Mouse (Mus musculus) forebrain, embryonic 15.5 days (tissue): ENCODE measurements around the gene Olfr711. TPM values are rescaled to one million over a fixed set of nuclear protein-coding genes. Genes with fewer than 3 reads are reported as not detected.
"Not testable (repeated sequence)": the region's sequence is repeated elsewhere in the genome, so short reads cannot be mapped to it uniquely, and the experiment has no call there.

Experiments
- ATAC-seq: fragments of 200-750 bp; cut with Nextera tagmentation; replicated peaks from 2 replicates; pipeline ENCODE4 v1.8.0; 2017; ENCODE audit warnings: mild to moderate bottlenecking, moderate TSS enrichment, moderate library complexity
- H3K27ac ChIP-seq: fragments of 300-500 bp; sonication (generic); replicated peaks from 2 replicates; pipeline ENCODE4 v1.5.1; 2015; ENCODE audit warnings: mild to moderate bottlenecking, inconsistent platforms
- H3K27me3 ChIP-seq: fragments of 300-500 bp; sonication (generic); 2 replicates; pipeline ENCODE4 v1.6.1; 2015; ENCODE audit warnings: inconsistent platforms
- H3K36me3 ChIP-seq: fragments of 300-500 bp; sonication (generic); 2 replicates; pipeline ENCODE4 v1.6.1; 2015; ENCODE audit warnings: mild to moderate bottlenecking, inconsistent platforms
- H3K4me1 ChIP-seq: fragments of 300-500 bp; sonication (generic); 2 replicates; pipeline ENCODE4 v1.6.1; 2015; ENCODE audit warnings: inconsistent platforms
- H3K4me2 ChIP-seq: fragments of 300-500 bp; sonication (generic); replicated peaks from 2 replicates; pipeline ENCODE4 v1.6.1; 2015; ENCODE audit warnings: mild to moderate bottlenecking, inconsistent platforms
- H3K4me3 ChIP-seq: fragments of 300-500 bp; sonication (generic); 2 replicates; pipeline ENCODE4 v1.5.1; 2015; ENCODE audit warnings: mild to moderate bottlenecking, inconsistent platforms
- H3K9ac ChIP-seq: fragments of 300-500 bp; sonication (generic); replicated peaks from 2 replicates; pipeline ENCODE4 v1.6.1; 2015; ENCODE audit warnings: mild to moderate bottlenecking, inconsistent platforms
- H3K9me3 ChIP-seq: fragments of 300-500 bp; sonication (generic); 2 replicates; pipeline ENCODE4 v1.6.1; 2016; ENCODE audit warnings: inconsistent platforms
- WGBS: fragments of 180-500 bp; shearing (Covaris S2); methylation state at CpG from one replicate; pipeline ENCODE4 v1.1.7; 2015; ENCODE audit warnings: mixed read lengths; 5-methylcytosine and 5-hydroxymethylcytosine counted together
- polyA plus RNA-seq: library from polyadenylated mRNA; unstranded; fragments of >200 nt; fragmentation: Nextera tagmentation; extraction: Ambion mirVana; gene quantifications from 2 replicates; pipeline ENCODE4 v1.2.1, GENCODE M21; 2015

Gene Olfr711
- polyA plus RNA-seq = not detected in 2 replicates

GRCm38 (mm10) chr7:106975353-106975752 is at the start of gene Olfr711:
Gene Olfr711, minus strand, starts transcription at chr7:106975453.
- Histone ChIP-seq H3K4me2 (no peak within 1 kb of the TSS), H3K36me3 (no peaks in the 10 kb centered on the region), H3K4me3 (no peak within 1 kb of the TSS), H3K27ac (no peak within 1 kb of the TSS), H3K27me3 (no peaks in the 10 kb centered on the region), H3K9me3 (no peaks in the 10 kb centered on the region), H3K4me1 (no peaks in the 10 kb centered on the region), H3K9ac (no peak within 1 kb of the TSS)
- ATAC-seq = no peak
- 67% methylated on average over 1 of the region's 1 CpGs for WGBS

DNA sequence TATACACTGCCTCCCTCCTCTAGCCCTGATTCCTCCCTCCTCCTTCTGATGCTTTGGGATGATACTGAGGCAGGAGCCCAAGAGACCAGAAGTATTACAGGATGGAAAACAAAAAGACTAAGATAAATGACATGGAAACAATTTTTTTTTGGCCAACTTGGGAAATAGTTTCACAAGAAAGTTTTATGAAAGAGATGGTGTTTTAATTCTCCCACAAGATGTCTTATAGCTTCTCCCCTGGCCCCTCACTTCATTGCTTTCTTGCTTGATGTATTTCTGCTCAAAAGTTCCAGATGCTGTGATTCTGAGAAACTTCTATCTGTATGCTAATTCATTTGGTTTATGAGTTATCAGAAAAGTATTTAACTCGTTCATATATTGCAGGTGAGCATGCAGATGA is 30.7 kb upstream of the Olfr711 start, which contains the start of gene Olfr2:
Gene Olfr2 (minus strand): TSS at position 101 of the 400 bp plus-strand sequence.
- ATAC-seq = no peak
- Histone ChIP-seq H3K9ac (no peak within 1 kb of the TSS), H3K4me2 (no peak within 1 kb of the TSS), H3K4me1 (no peaks in the 10 kb centered on the region), H3K4me3 (no peak within 1 kb of the TSS), H3K27me3 (no peaks in the 10 kb centered on the region), H3K9me3 (no peaks in the 10 kb centered on the region), H3K27ac (no peak within 1 kb of the TSS), H3K36me3 (no peaks in the 10 kb centered on the region)
- 51% methylated on average over 1 of the region's 1 CpGs for WGBS

GRCm38 (mm10) chr7:107004169-107004568 is 28.9 kb upstream of the Olfr711 start:
- no peak for ATAC-seq
- H3K4me2 ChIP-seq = no peak overlapping the region
- H3K27me3 ChIP-seq = no peaks in the 10 kb centered on the region
- no peaks in the 10 kb centered on the region for H3K4me1 ChIP-seq
- H3K27ac ChIP-seq = no peak overlapping the region
- H3K9ac ChIP-seq = no peak overlapping the region
- no peak overlapping the region for H3K4me3 ChIP-seq
- no peaks in the 10 kb centered on the region for H3K9me3 ChIP-seq
- H3K36me3 ChIP-seq = no peaks in the 10 kb centered on the region
- WGBS = 69% methylated on average over 3 of the region's 3 CpGs

GRCm38 (mm10) chr7:107000798-107001197 is 25.5 kb upstream of the Olfr711 start:
- Histone ChIP-seq H3K9ac (no peak overlapping the region), H3K27me3 (no peaks in the 10 kb centered on the region), H3K36me3 (no peaks in the 10 kb centered on the region), H3K9me3 (no peaks in the 10 kb centered on the region), H3K4me1 (no peaks in the 10 kb centered on the region), H3K27ac (no peak overlapping the region), H3K4me2 (no peak overlapping the region), H3K4me3 (no peak overlapping the region)
- 86% methylated on average over 7 of the region's 7 CpGs for WGBS
- no peak for ATAC-seq

DNA sequence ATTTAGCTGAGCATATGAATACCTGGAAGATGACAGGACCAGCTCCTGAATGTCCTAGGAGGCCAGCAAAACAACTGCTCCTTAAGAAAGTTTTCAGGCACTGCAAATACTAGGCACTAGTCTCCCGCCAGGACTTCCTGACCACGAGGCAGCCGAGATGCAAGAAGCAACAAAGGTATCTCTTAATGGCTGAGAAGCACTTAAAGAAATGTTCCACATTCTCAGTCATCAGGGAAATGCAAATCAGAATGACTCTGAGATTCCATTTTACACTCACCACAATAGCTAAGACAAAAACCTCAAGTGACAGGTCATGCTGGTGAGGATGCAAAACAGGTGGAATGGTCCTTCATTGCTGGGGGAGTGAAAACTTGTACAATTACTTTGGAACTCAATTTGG is 10.0 kb upstream of the Olfr711 start:
- no peaks in the 10 kb centered on the region for H3K9me3 ChIP-seq
- H3K27ac ChIP-seq = no peak overlapping the region
- H3K4me1 ChIP-seq = no peaks in the 10 kb centered on the region
- 94% methylated on average over 3 of the region's 3 CpGs for WGBS
- no peak overlapping the region for H3K4me3 ChIP-seq
- H3K9ac ChIP-seq = no peak overlapping the region
- no peaks in the 10 kb centered on the region for H3K36me3 ChIP-seq
- no peaks in the 10 kb centered on the region for H3K27me3 ChIP-seq
- no peak overlapping the region for H3K4me2 ChIP-seq
- no peak for ATAC-seq

- H3K4me1 ChIP-seq, H3K9me3 ChIP-seq, H3K36me3 ChIP-seq, H3K9ac ChIP-seq, ATAC-seq, H3K4me2 ChIP-seq, H3K4me3 ChIP-seq, H3K27ac ChIP-seq, H3K27me3 ChIP-seq: not testable (repeated sequence)
Observed at GRCm38 (mm10) chr7:106967503-106967902, 7.8 kb downstream of the Olfr711 start.

DNA sequence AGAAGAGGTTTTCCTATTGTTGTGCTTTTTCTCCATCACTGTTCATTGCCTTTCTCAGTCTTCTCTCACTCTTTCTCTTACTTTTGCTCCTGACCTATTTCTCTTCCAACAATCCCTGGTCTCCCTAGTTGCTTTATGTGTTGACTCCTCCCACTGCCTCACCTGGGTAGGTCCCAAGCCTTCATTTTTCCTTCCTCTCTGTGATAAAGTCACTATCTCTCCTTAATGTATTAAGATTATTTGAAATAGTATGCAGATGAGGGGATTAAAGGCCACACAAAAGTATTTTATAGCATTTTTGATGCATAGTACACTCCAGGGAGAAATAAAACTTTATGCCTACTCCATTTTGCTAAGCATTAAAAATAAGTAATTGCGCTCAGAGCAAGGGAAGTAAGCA is 11.4 kb downstream of the Olfr711 start, which contains the start of gene Olfr6:
Gene Olfr6 (minus strand): TSS at position 101 of the 400 bp plus-strand sequence.
- Histone ChIP-seq H3K9ac (no peak within 1 kb of the TSS), H3K4me1 (no peaks in the 10 kb centered on the region), H3K4me2 (no peak within 1 kb of the TSS), H3K4me3 (no peak within 1 kb of the TSS), H3K36me3 (no peaks in the 10 kb centered on the region), H3K27ac (no peak within 1 kb of the TSS), H3K9me3 (no peaks in the 10 kb centered on the region), H3K27me3 (no peaks in the 10 kb centered on the region)
- WGBS = 90% methylated on average over 1 of the region's 1 CpGs
- ATAC-seq = no peak

DNA sequence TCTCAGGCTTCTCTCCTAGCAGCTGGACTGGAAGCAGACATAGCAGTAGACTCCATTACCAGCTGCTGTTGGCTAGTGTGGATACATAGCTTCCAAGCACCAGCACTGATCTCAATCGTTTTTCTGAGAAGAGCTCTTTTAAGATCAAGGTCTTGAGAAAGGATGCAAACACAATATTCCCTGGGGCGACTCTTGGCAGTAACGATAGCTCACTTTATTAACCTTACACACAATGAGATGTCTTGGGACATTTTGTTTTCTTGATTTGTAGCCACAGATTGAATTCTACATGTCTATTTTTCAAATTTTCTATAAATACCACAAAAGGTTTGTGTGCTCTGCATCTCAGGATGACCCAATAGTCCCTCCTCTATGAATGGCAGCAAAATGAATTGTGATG is 27.0 kb downstream of the Olfr711 start, which contains the start of gene Olfr710:
Gene Olfr710 (minus strand): TSS at position 101 of the 400 bp plus-strand sequence.
- Histone ChIP-seq H3K9me3 (no peaks in the 10 kb centered on the region), H3K4me2 (no peak within 1 kb of the TSS), H3K27me3 (no peaks in the 10 kb centered on the region), H3K36me3 (no peaks in the 10 kb centered on the region), H3K4me1 (no peaks in the 10 kb centered on the region), H3K27ac (no peak within 1 kb of the TSS), H3K9ac (no peak within 1 kb of the TSS), H3K4me3 (no peak within 1 kb of the TSS)
- 74% methylated on average over 3 of the region's 3 CpGs for WGBS
- ATAC-seq = no peak

DNA sequence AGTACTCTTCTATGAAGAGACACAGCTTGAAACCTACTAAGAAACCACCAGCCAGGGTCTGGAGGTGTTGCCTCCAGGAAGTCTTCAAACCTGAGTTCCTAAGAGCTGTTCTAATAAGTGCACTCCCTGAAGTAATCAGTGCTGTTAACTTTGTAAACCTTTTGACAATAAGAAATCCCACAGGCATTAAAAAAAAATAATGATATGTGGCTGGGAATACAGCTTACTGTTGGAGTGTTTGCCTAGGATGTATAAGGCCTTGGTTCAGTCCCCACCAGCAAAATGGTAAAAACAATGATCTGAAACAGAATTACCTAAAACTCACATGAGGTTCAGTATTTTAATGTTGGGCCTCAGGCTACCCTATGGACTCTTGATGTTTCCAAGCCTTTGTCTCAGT is 43.1 kb downstream of the Olfr711 start, which contains the start of gene Olfr709-ps1:
Gene Olfr709-ps1 (minus strand): TSS at position 101 of the 400 bp plus-strand sequence.
- Histone ChIP-seq H3K4me2 (no peak within 1 kb of the TSS), H3K27me3 (no peaks in the 10 kb centered on the region), H3K36me3 (no peaks in the 10 kb centered on the region), H3K9me3 (no peaks in the 10 kb centered on the region), H3K4me1 (no peaks in the 10 kb centered on the region), H3K4me3 (no peak within 1 kb of the TSS), H3K9ac (no peak within 1 kb of the TSS), H3K27ac (no peak within 1 kb of the TSS)
- no peak for ATAC-seq

DNA sequence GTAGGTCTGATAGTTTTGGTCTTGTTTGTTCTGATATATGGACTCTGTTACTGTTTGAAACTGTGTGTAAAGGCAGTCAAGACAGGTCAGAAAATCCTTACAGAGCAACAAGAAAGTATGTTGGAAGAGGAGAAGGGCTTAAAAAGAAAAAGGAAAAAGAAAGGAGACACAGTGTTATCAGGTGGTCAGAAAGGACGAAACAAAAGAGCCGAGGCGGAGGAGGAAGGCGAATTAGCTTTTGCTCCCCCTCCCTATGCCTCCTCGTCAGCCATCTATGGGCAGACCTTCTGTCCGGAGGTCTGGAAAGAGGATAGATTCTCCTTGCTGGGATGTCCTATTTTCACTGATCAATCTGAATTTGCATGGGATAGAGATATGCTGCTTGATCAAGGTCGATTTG is 54.3 kb downstream of the Olfr711 start:
- not testable (repeated sequence) for ATAC-seq

More for the DNA sequence above, 54.3 kb downstream of the Olfr711 start:
- H3K4me3 ChIP-seq, H3K9me3 ChIP-seq, H3K4me1 ChIP-seq, H3K4me2 ChIP-seq, H3K9ac ChIP-seq, H3K36me3 ChIP-seq, H3K27ac ChIP-seq, H3K27me3 ChIP-seq: not testable (repeated sequence)
- 91% methylated on average over 7 of the region's 7 CpGs for WGBS

Other genes starting within 250 kb of the Olfr711 start
- not detected in 2 replicates for gene Olfr697, start 233.0 kb downstream of the Olfr711 start, polyA plus RNA-seq
- not detected in 2 replicates for gene Olfr698, start 220.1 kb downstream of the Olfr711 start, polyA plus RNA-seq
- not detected in 2 replicates for gene Olfr699, start 182.3 kb downstream of the Olfr711 start, polyA plus RNA-seq
- gene Olfr700, start 166.6 kb downstream of the Olfr711 start, polyA plus RNA-seq = not detected in 2 replicates
- not detected in 2 replicates for gene Olfr701, start 161.3 kb downstream of the Olfr711 start, polyA plus RNA-seq
- gene Olfr702, start 141.6 kb downstream of the Olfr711 start, polyA plus RNA-seq = not detected in 2 replicates
- not detected in 2 replicates for gene Olfr703, start 132.1 kb downstream of the Olfr711 start, polyA plus RNA-seq
- not detected in 2 replicates for gene Olfr704, start 112.3 kb downstream of the Olfr711 start, polyA plus RNA-seq
- not detected in 2 replicates for gene Olfr705, start 98.6 kb downstream of the Olfr711 start, polyA plus RNA-seq
- not detected in 2 replicates for gene Olfr706, start 87.3 kb downstream of the Olfr711 start, polyA plus RNA-seq
- not detected in 2 replicates for gene Olfr707, start 74.2 kb downstream of the Olfr711 start, polyA plus RNA-seq
- not detected in 2 replicates for gene Olfr1532-ps1, start 67.5 kb downstream of the Olfr711 start, polyA plus RNA-seq
- gene Olfr709-ps1, start 43.2 kb downstream of the Olfr711 start, polyA plus RNA-seq = not detected in 2 replicates
- gene Olfr710, start 27.1 kb downstream of the Olfr711 start, polyA plus RNA-seq = not detected in 2 replicates
- gene Olfr6, start 11.5 kb downstream of the Olfr711 start, polyA plus RNA-seq = not detected in 2 replicates
- not detected in 2 replicates for gene Olfr2, start 30.6 kb upstream of the Olfr711 start, polyA plus RNA-seq
- gene Olfr713, start 55.7 kb upstream of the Olfr711 start, polyA plus RNA-seq = not detected in 2 replicates
- not detected in 2 replicates for gene Olfr714, start 95.5 kb upstream of the Olfr711 start, polyA plus RNA-seq
- not detected in 2 replicates for gene Olfr17, start 117.8 kb upstream of the Olfr711 start, polyA plus RNA-seq
- gene Olfr715b, start 134.9 kb upstream of the Olfr711 start, polyA plus RNA-seq = not detected in 2 replicates
- gene Olfr715, start 155.6 kb upstream of the Olfr711 start, polyA plus RNA-seq = not detected in 2 replicates
- gene Olfr716, start 162.9 kb upstream of the Olfr711 start, polyA plus RNA-seq = not detected in 2 replicates
- gene Nlrp14, start 191.5 kb upstream of the Olfr711 start, polyA plus RNA-seq = not detected in 2 replicates
- not detected in 2 replicates for gene Rbmxl2, start 234.0 kb upstream of the Olfr711 start, polyA plus RNA-seq